Mouse (Mus musculus) left cerebral cortex, adult 2 months (tissue): Measurements from ENCODE around the gene Vti1a. TPM values are rescaled to one million over a fixed set of nuclear protein-coding genes. Genes with fewer than 3 reads are reported as not detected.

Experiments used
- DNase-seq, 2 experiments: peaks; one replicate each; pipeline ENCODE4 v3.0.0; 2021 to 2022; ENCODE audit warnings: low spot score in 2 of 2, mixed read lengths in 1 of 2; ENCODE audit errors: extremely low spot score in 1 of 2
- H3K27ac ChIP-seq: fragments of 200-600 bp; 2 replicates; pipeline ENCODE4 v1.8.1; 2022
- H3K4me3 ChIP-seq: fragments of 200-600 bp; 2 replicates; pipeline ENCODE4 v1.8.1; 2022
- CTCF ChIP-seq: fragments of 200-600 bp; IDR thresholded peaks from 2 replicates; pipeline ENCODE4 v1.8.1; 2022; ENCODE audit warnings: antibody characterized with exemption, mild to moderate bottlenecking, moderate library complexity
- intact Hi-C: fragments of 180-260 bp; cut with DNase I; formaldehyde crosslinking; loops from one replicate; pipeline ENCODE4 v1.15.1; 2025
- total RNA-seq, 2 experiments: library from RNA; stranded (reverse); gene quantifications; 2 replicates each; pipeline ENCODE4 v1.2.3; 2021

The Vti1a gene
- total RNA-seq, 2 experiments from 2014 or later: 66.2 to 67.0 TPM

GRCm38 (mm10) chr19:55389019-55389418 is 72.9 kb downstream of the Vti1a start:
- no peak for TF ChIP-seq CTCF
- no peak overlapping the region for H3K27ac ChIP-seq
- intact Hi-C loops: no loop called here
- DNase-seq: no peak
- no peak overlapping the region for H3K4me3 ChIP-seq

GRCm38 (mm10) chr19:55390323-55390722 is 74.2 kb downstream of the Vti1a start:
- H3K4me3 ChIP-seq: no peak overlapping the region
- TF ChIP-seq CTCF: no peak
- no peak for DNase-seq
- intact Hi-C loops: no loop called here
- H3K27ac ChIP-seq: no peak overlapping the region

GRCm38 (mm10) chr19:55401638-55402037 is 85.5 kb downstream of the Vti1a start:
- Histone ChIP-seq H3K4me3 (no peak overlapping the region), H3K27ac (no peak overlapping the region)
- intact Hi-C loops: no loop called here
- no peak for TF ChIP-seq CTCF
- no peak for DNase-seq

GRCm38 (mm10) chr19:55408486-55408885 is 92.4 kb downstream of the Vti1a start:
- intact Hi-C loops: no loop called here
- no peak overlapping the region for H3K27ac ChIP-seq

GRCm38 (mm10) chr19:55411415-55411814 is 95.3 kb downstream of the Vti1a start:
- TF ChIP-seq CTCF: no peak
- Histone ChIP-seq H3K4me3 (no peak overlapping the region), H3K27ac (no peak overlapping the region)
- DNase-seq: no peak
- intact Hi-C loops: loop anchor here (5.0 to 10.0 kb wide), 2 partner anchors 463 to 721 kb away; no protein-coding TSS in a partner anchor

More at GRCm38 (mm10) chr19:55408486-55408885, 92.4 kb downstream of the Vti1a start:
- TF ChIP-seq CTCF: no peak
- no peak for DNase-seq
- no peak overlapping the region for H3K4me3 ChIP-seq

GRCm38 (mm10) chr19:55411894-55412293 is 95.8 kb downstream of the Vti1a start:
- DNase-seq: no peak
- no peak for TF ChIP-seq CTCF
- H3K27ac ChIP-seq: no peak overlapping the region
- intact Hi-C loops: loop anchor here (5.0 to 10.0 kb wide), 2 partner anchors 463 to 720 kb away; no protein-coding TSS in a partner anchor
- H3K4me3 ChIP-seq: no peak overlapping the region

- Histone ChIP-seq H3K4me3 (no peak overlapping the region), H3K27ac (no peak overlapping the region)
- TF ChIP-seq CTCF: peak; percentile 67
- peak; percentile 37 to 40 for DNase-seq
- intact Hi-C loops: loop anchor here (5.0 to 10.0 kb wide), 2 partner anchors 461 to 718 kb away; no protein-coding TSS in a partner anchor
These were observed 98.0 kb downstream of the Vti1a start for GRCm38 (mm10) chr19:55414050-55414449.

- no peak for DNase-seq
- H3K4me3 ChIP-seq: no peak overlapping the region
- intact Hi-C loops: loop anchor here (10.0 kb wide), 1 partner anchor 456 kb away; no protein-coding TSS in a partner anchor
- no peak overlapping the region for H3K27ac ChIP-seq
- TF ChIP-seq CTCF: no peak
These were observed 102.7 kb downstream of the Vti1a start for GRCm38 (mm10) chr19:55418756-55419155.

- no peak for TF ChIP-seq CTCF
- DNase-seq: no peak
- intact Hi-C loops: loop anchor here (5.0 to 10.0 kb wide), 4 partner anchors 83 to 455 kb away; partner anchors contain the start of gene Tcf7l2
- no peak overlapping the region for H3K4me3 ChIP-seq
- H3K27ac ChIP-seq: no peak overlapping the region
These were observed 103.9 kb downstream of the Vti1a start for GRCm38 (mm10) chr19:55419961-55420360.

GRCm38 (mm10) chr19:55421816-55422215 is 105.7 kb downstream of the Vti1a start:
- no peak; the same call in none of the 2 replicates for TF ChIP-seq CTCF
- peak; percentile 55 to 58 for DNase-seq
- H3K4me3 ChIP-seq: no peak overlapping the region
- peak overlapping the region; percentile 34; the same call in 1 of the 2 replicates for H3K27ac ChIP-seq
- intact Hi-C loops: loop anchor here (1.0 to 5.0 kb wide), 5 partner anchors 60 to 320 kb away; partner anchors contain the start of gene Tcf7l2

GRCm38 (mm10) chr19:55422311-55423064 is 106.4 kb downstream of the Vti1a start:
- TF ChIP-seq CTCF: no peak
- DNase-seq: no peak
- Histone ChIP-seq H3K4me3 (no peak overlapping the region), H3K27ac (peak overlapping the region; percentile 34; the same call in 1 of the 2 replicates)
- intact Hi-C loops: loop anchor here (1.0 to 5.0 kb wide), 5 partner anchors 60 to 320 kb away; partner anchors contain the start of gene Tcf7l2

- no peak for TF ChIP-seq CTCF
- intact Hi-C loops: loop anchor here (2.0 to 5.0 kb wide), 4 partner anchors 86 to 319 kb away; partner anchors contain the start of gene Tcf7l2
- DNase-seq: no peak
These were observed 107.1 kb downstream of the Vti1a start for GRCm38 (mm10) chr19:55423065-55423716.

More at GRCm38 (mm10) chr19:55423065-55423716, 107.1 kb downstream of the Vti1a start:
- H3K4me3 ChIP-seq: no peak overlapping the region
- no peak overlapping the region for H3K27ac ChIP-seq
